Mouse (Mus musculus) thymus, postnatal 14 days (tissue): ENCODE measurements around the gene Nfe2l1.
A peak's percentile ranks its signal among the peaks of the same experiment; 100 is the strongest.

Source experiments
- DNase-seq: peaks from one replicate; pipeline ENCODE4 v3.0.0; 2021

Gene Nfe2l1

GRCm38 (mm10) chr11:96843627-96844026, 13.9 kb upstream of the Nfe2l1 start:
- DNase-seq = no peak

- no peak for DNase-seq
These were observed 10.5 kb upstream of the Nfe2l1 start for GRCm38 (mm10) chr11:96840290-96840689.

- no peak for DNase-seq
These were observed 10.1 kb upstream of the Nfe2l1 start for GRCm38 (mm10) chr11:96839877-96840276.

GRCm38 (mm10) chr11:96839428-96839827, 9.7 kb upstream of the Nfe2l1 start:
- no peak for DNase-seq

GRCm38 (mm10) chr11:96838341-96838740, 8.6 kb upstream of the Nfe2l1 start:
- no peak for DNase-seq

- no peak for DNase-seq
These were observed 7.5 kb upstream of the Nfe2l1 start for GRCm38 (mm10) chr11:96837298-96837697.

- no peak for DNase-seq
These were observed 4.4 kb upstream of the Nfe2l1 start for GRCm38 (mm10) chr11:96834127-96834526.

- no peak for DNase-seq
These were observed 3.2 kb upstream of the Nfe2l1 start for GRCm38 (mm10) chr11:96832973-96833372.

GRCm38 (mm10) chr11:96832541-96832940, 2.8 kb upstream of the Nfe2l1 start:
- DNase-seq = no peak

- DNase-seq = no peak
These were observed 1.7 kb upstream of the Nfe2l1 start for GRCm38 (mm10) chr11:96831516-96831915.

GRCm38 (mm10) chr11:96830539-96831216, 910 bp upstream of the Nfe2l1 start:
- DNase-seq = no peak

GRCm38 (mm10) chr11:96829403-96829812, 360 bp downstream of the Nfe2l1 start:
- DNase-seq = peak; percentile 78

- no peak for DNase-seq
These were observed 887 bp downstream of the Nfe2l1 start for GRCm38 (mm10) chr11:96828881-96829280.

- no peak for DNase-seq
These were observed 1.9 kb downstream of the Nfe2l1 start for GRCm38 (mm10) chr11:96827917-96828316.

- DNase-seq = no peak
These were observed 2.6 kb downstream of the Nfe2l1 start for GRCm38 (mm10) chr11:96827062-96827581.

- no peak for DNase-seq
These were observed 3.3 kb downstream of the Nfe2l1 start for GRCm38 (mm10) chr11:96826481-96826880.

GRCm38 (mm10) chr11:96824783-96825495, 4.8 kb downstream of the Nfe2l1 start:
- DNase-seq = no peak

- peak; percentile 94 for DNase-seq
These were observed 5.6 kb downstream of the Nfe2l1 start for GRCm38 (mm10) chr11:96823880-96824782.

- DNase-seq = no peak
These were observed 6.3 kb downstream of the Nfe2l1 start for GRCm38 (mm10) chr11:96823471-96823837.

GRCm38 (mm10) chr11:96822675-96823470, 6.9 kb downstream of the Nfe2l1 start:
- DNase-seq = no peak

- DNase-seq = no peak
These were observed 7.8 kb downstream of the Nfe2l1 start for GRCm38 (mm10) chr11:96821956-96822355.

GRCm38 (mm10) chr11:96818128-96818710, 11.5 kb downstream of the Nfe2l1 start:
- DNase-seq = no peak
